Mouse (Mus musculus) heart, postnatal 0 days (tissue): Measurements from ENCODE around the gene Zfp324.

Experiments used
- CTCF ChIP-seq: IDR thresholded peaks from 2 replicates; pipeline ENCODE4 v1.5.1; 2016; ENCODE audit warnings: antibody characterized with exemption, control low read depth, low read depth
- EP300 ChIP-seq: IDR thresholded peaks from 2 replicates; pipeline ENCODE4 v1.6.1; 2016; ENCODE audit warnings: antibody characterized with exemption, low read depth

- TF ChIP-seq EP300 (no peak), CTCF (no peak)
Measured at GRCm38 (mm10) chr7:13007341-13008092, 41.9 kb downstream of the Zfp324 start.
